Mouse (Mus musculus) E14TG2a.4 (cell line): ENCODE measurements around the gene Gipc3.

Experiments used
- CTCF ChIP-seq: conservative IDR thresholded peaks from 2 replicates; pipeline ENCODE4 v1.5.1; 2014; ENCODE audit warnings: low read length
- NANOG ChIP-seq: IDR thresholded peaks from 2 replicates; pipeline ENCODE4 v1.6.1; 2014; ENCODE audit warnings: borderline replicate concordance, low read length, mixed read lengths
- POU5F1 ChIP-seq: IDR thresholded peaks from 2 replicates; pipeline ENCODE4 v1.6.1; 2014; ENCODE audit warnings: low read length, borderline replicate concordance

DNA sequence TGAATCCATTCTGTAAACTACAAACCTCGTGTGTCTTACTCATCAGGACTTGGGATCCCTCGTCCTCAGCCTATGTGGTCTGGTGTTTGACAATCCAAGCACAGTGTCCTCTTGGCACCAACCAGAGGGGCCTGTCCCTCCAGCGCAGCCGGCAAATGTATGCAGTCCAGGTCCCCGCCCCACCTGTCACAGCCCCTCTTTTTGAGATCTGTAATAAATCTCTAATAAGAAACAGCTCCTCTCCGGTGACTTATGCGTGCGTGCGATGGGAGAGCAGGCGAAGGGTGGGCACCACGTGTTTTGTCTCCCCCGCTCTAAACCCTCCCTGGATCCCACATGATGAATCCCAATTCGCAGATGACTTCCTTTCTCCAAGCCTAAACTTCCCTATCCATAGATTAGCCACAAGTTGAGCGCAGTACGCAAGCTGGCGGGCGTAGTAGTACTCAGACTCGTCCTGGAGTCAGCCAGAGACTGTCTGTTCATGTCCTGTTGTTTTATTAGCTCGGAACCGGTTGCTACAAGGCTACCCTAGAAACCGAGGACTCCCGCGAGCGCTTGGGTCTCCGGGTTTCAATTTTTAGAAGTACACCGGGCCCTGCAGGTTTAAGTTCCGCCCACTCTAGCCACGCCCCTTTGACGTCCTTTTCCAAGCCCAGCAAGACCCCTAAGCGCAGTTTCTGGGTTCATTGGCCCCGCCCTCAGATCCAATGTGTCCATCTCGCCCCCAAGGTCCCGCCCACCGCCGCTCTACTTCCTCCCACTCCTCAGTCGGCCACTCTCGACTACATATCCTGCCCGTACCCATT lies 23.1 kb downstream of the Gipc3 start:
- no peak for TF ChIP-seq POU5F1
- no peak for TF ChIP-seq CTCF
- no peak for TF ChIP-seq NANOG
